Mouse (Mus musculus) adrenal gland, postnatal 4 days (tissue): ENCODE measurements at regions not wholly inside any gene's neighbourhood (a gene's known extent, or its start where the extent isn't known, plus 50 kb on each side); places are given as distances from the start of the nearest gene placed in this dataset.

Experiments
- DNase-seq, 2 experiments: peaks; one replicate each; pipeline ENCODE4 v3.0.0; 2021 to 2022; ENCODE audit warnings: low spot score in 2 of 2, mixed read lengths in 2 of 2

DNA sequence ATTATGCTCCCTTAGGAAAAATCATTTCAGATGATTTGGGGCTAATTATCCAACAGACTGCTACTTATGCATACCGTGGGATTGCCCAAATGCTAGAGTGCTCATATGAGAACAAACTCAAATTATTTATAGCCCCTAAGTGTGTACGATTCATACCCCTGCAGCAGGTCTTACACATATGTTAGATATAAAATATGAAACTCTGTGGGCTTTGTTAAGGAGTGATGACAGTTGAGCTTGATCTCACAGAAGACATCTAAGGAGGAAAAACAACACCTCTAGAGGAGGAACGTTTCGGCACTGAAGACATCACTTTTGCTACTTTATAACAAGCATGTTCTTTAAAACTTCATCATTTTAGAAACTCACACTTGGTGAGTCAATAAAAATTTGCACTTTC is 1379.3 kb downstream of the Defb40 start:
- DNase-seq, result no peak

DNA sequence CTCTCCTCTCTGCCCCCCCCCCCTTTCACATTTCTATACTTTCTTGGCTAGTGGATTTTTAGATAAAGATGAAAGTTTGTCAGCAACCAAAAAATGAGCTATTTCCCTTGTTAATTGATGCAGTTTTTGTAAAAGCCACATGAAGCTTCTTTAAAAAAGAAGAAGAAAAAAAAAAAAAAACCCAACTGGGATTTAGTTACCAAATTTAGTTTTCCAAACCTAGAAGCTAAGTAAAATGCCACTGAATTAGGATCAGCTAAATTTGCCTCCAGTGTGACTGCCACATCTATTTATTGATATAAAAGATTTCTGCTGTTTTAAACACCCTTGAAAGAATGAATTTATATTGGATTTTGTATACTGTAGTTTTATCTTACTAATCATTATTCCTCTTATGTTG is 1381.5 kb downstream of the Defb40 start:
- no peak for DNase-seq

DNA sequence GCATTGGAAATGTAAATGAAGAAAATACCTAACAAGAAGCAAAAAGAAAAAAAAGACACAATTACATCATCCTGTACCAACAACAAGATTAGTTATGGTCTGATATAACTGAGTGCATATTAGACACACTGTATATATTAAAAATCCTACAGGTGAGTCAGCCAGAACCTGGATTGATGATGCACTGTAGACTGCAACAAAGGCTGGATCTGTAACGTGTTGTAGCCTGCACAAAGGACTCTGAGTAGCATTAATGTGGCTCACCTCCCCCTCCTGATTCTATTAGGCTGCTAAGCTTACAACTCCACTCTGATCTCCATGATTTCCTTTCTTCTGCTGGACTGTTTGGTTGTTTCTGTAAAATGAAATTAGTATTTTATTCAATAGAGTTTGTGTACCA is 1383.4 kb downstream of the Defb40 start:
- DNase-seq, result no peak

GRCm38 (mm10) chr8:17590135-17590534 is 1387.9 kb downstream of the Defb40 start:
- DNase-seq, result no peak

DNA sequence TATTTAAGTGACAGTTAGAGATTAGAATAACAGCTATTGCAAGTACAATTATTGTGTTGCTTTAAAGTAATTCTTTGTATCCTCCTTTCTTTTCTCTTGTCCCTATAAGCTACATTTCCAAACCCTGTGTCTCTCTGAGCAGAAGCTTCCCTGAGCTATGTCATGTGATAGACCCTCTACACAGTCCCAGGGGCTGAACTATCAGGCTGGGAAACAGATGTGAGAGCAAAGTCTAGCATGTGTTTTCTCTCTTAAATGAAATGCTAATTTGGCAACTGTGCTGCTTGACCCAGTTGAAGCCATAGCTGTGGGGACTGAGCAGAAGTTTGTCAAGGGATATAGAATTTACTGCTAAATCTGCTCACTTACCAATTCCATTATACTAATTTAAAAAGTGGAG is 1389.9 kb downstream of the Defb40 start:
- DNase-seq, result no peak

- DNase-seq, result no peak
Observed at GRCm38 (mm10) chr8:17587261-17587861, 1390.7 kb downstream of the Defb40 start.
